Mouse (Mus musculus): ENCODE data around the gene Hydin. TPM values are rescaled to one million over a fixed set of nuclear protein-coding genes. Genes with fewer than 3 reads are reported as not detected.
A peak's percentile ranks its signal among the peaks of the same experiment; 100 is the strongest.

The Hydin gene
- polyA plus RNA-seq, 1 experiment from 2014 or later = 0.17 TPM

DNA sequence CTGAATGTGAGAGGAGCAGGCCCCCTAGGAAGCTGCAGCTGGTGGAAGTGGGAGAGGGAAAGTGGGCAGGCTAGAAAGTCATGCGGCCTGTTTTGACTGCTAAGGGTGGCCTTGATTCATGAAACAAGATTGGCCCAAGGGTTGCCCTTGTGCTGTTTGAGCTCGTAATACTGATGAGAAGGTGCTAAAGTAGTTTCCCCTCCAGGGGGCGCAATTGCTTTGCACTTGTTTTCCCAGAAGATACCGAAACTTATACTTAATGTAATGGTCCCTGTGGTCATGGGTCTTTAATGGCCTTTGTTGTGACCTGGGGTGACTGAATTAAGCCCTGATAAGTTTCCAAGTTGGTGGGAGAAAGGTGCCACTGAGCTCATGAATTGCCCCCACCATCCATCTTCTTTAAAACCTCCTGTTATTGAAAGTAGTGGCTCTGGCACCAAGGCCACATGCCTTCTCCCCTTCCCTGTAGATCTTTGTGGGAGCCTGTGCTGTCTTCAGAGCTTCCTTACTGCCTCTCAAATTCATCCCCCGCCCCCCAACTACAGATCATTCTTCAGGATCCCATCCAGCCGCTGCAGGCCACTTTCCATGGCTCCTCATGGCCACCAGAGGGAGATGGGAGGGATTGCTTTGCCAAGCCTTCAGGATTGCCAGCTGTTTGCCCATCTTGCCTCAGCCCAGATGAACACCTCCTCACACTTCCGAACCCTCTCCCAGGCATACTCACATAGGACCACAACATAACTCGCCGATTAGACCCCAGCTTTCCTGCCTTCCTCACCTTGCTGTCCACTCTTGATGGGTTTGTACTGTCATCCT, 362.7 kb downstream of the Hydin start:
- DNase-seq (ENCODE audit: low spot score) (peak; percentile 69), ATAC-seq (replicated peaks; ENCODE audit: insufficient number of reproducible peaks, low FRiP score, low TSS enrichment, low read depth) (no peak)
- Histone ChIP-seq H3K9ac (replicated peaks; ENCODE audit: low read length) (no peak overlapping the region), H3K4me1 (ENCODE audit: control insufficient read depth, insufficient read depth, low read length) (no peaks in the 10 kb centered on the region), H3K27ac (replicated peaks; ENCODE audit: low read depth, low read length) (no peak overlapping the region), H3K9me3 (replicated peaks; ENCODE audit: control insufficient read depth, low read length) (no peaks in the 10 kb centered on the region), H3K4me2 (ENCODE audit: low read depth, low read length) (no peak overlapping the region), H3K36me3 (replicated peaks; ENCODE audit: control insufficient read depth, insufficient read depth, low read depth, low read length) (no peaks in the 10 kb centered on the region), H3K4me3 (ENCODE audit: low read depth, low read length) (no peak overlapping the region), H3K27me3 (ENCODE audit: control insufficient read depth, insufficient read depth, low read length) (no peaks in the 10 kb centered on the region)
- 65% methylated on average over 9 of the region's 9 CpGs for WGBS

- no peaks in the 10 kb centered on the region for H3K36me3 ChIP-seq (replicated peaks; ENCODE audit: control insufficient read depth, insufficient read depth, low read depth, low read length)
- DNase-seq (ENCODE audit: low spot score) = no peak
- no peaks in the 10 kb centered on the region for H3K9me3 ChIP-seq (replicated peaks; ENCODE audit: control insufficient read depth, low read length)
- H3K27me3 ChIP-seq (ENCODE audit: control insufficient read depth, insufficient read depth, low read length) = no peaks in the 10 kb centered on the region
- no peak overlapping the region for H3K4me2 ChIP-seq (ENCODE audit: low read depth, low read length)
- no peak for ATAC-seq (replicated peaks; ENCODE audit: insufficient number of reproducible peaks, low FRiP score, low TSS enrichment, low read depth)
- H3K9ac ChIP-seq (replicated peaks; ENCODE audit: low read length) = no peak overlapping the region
- no peaks in the 10 kb centered on the region for H3K4me1 ChIP-seq (ENCODE audit: control insufficient read depth, insufficient read depth, low read length)
- 90% methylated on average over 3 of the region's 3 CpGs for WGBS
- H3K27ac ChIP-seq (replicated peaks; ENCODE audit: low read depth, low read length) = no peak overlapping the region
- no peak overlapping the region for H3K4me3 ChIP-seq (ENCODE audit: low read depth, low read length)
These were observed 363.3 kb downstream of the Hydin start for GRCm38 (mm10) chr8:110630079-110630478.

- no peaks in the 10 kb centered on the region for H3K4me1 ChIP-seq (ENCODE audit: control insufficient read depth, insufficient read depth, low read length)
- no peaks in the 10 kb centered on the region for H3K27me3 ChIP-seq (ENCODE audit: control insufficient read depth, insufficient read depth, low read length)
- ATAC-seq (replicated peaks; ENCODE audit: insufficient number of reproducible peaks, low FRiP score, low TSS enrichment, low read depth) (no peak), DNase-seq (ENCODE audit: low spot score) (no peak)
- no peak overlapping the region for H3K4me3 ChIP-seq (ENCODE audit: low read depth, low read length)
- H3K4me2 ChIP-seq (ENCODE audit: low read depth, low read length) = no peak overlapping the region
- H3K36me3 ChIP-seq (replicated peaks; ENCODE audit: control insufficient read depth, insufficient read depth, low read depth, low read length) = no peaks in the 10 kb centered on the region
- 81% methylated on average over 8 of the region's 8 CpGs for WGBS
- H3K9me3 ChIP-seq (replicated peaks; ENCODE audit: control insufficient read depth, low read length) = no peaks in the 10 kb centered on the region
- no peak overlapping the region for H3K27ac ChIP-seq (replicated peaks; ENCODE audit: low read depth, low read length)
- no peak overlapping the region for H3K9ac ChIP-seq (replicated peaks; ENCODE audit: low read length)
These were observed 363.8 kb downstream of the Hydin start for GRCm38 (mm10) chr8:110630571-110631071.

- Histone ChIP-seq H3K4me2 (ENCODE audit: low read depth, low read length) (no peak overlapping the region), H3K27me3 (ENCODE audit: control insufficient read depth, insufficient read depth, low read length) (no peaks in the 10 kb centered on the region), H3K36me3 (replicated peaks; ENCODE audit: control insufficient read depth, insufficient read depth, low read depth, low read length) (no peaks in the 10 kb centered on the region), H3K27ac (replicated peaks; ENCODE audit: low read depth, low read length) (no peak overlapping the region), H3K4me3 (ENCODE audit: low read depth, low read length) (no peak overlapping the region), H3K9me3 (replicated peaks; ENCODE audit: control insufficient read depth, low read length) (no peaks in the 10 kb centered on the region), H3K4me1 (ENCODE audit: control insufficient read depth, insufficient read depth, low read length) (no peaks in the 10 kb centered on the region), H3K9ac (replicated peaks; ENCODE audit: low read length) (no peak overlapping the region)
- ATAC-seq (replicated peaks; ENCODE audit: insufficient number of reproducible peaks, low FRiP score, low TSS enrichment, low read depth) (no peak), DNase-seq (ENCODE audit: low spot score) (peak; percentile 2)
- WGBS = 95% methylated on average over 7 of the region's 7 CpGs
These were observed 364.4 kb downstream of the Hydin start for GRCm38 (mm10) chr8:110631201-110631600.

- Histone ChIP-seq H3K9me3 (replicated peaks; ENCODE audit: control insufficient read depth, low read length) (no peaks in the 10 kb centered on the region), H3K4me2 (ENCODE audit: low read depth, low read length) (no peak overlapping the region), H3K27ac (replicated peaks; ENCODE audit: low read depth, low read length) (no peak overlapping the region), H3K27me3 (ENCODE audit: control insufficient read depth, insufficient read depth, low read length) (no peaks in the 10 kb centered on the region), H3K9ac (replicated peaks; ENCODE audit: low read length) (no peak overlapping the region), H3K36me3 (replicated peaks; ENCODE audit: control insufficient read depth, insufficient read depth, low read depth, low read length) (no peaks in the 10 kb centered on the region), H3K4me3 (ENCODE audit: low read depth, low read length) (no peak overlapping the region), H3K4me1 (ENCODE audit: control insufficient read depth, insufficient read depth, low read length) (no peaks in the 10 kb centered on the region)
- DNase-seq (ENCODE audit: low spot score) (no peak), ATAC-seq (replicated peaks; ENCODE audit: insufficient number of reproducible peaks, low FRiP score, low TSS enrichment, low read depth) (no peak)
- WGBS = 93% methylated on average over 3 of the region's 3 CpGs
These were observed 367.0 kb downstream of the Hydin start for GRCm38 (mm10) chr8:110633814-110634213.

DNA sequence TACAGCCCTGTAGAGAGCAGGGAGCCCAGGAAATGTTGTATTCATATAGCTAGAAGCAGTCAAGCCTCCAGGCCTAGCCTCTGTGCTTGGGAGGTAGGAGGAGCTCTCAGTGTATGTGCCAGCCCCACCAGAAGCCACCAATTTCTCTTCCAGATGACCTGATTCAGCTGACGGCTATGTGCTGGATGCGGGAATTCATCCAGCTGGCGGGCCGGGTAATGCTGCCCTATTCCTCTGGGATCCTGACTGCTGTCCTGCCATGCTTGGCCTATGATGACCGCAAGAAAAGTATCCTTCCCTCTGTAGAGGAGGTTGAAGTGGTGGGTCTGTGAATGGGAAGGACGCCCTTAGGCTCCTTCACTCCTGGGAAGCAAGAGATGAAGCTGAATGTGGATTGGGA, 369.4 kb downstream of the Hydin start:
- H3K4me3 ChIP-seq (ENCODE audit: low read depth, low read length) = no peak overlapping the region
- no peaks in the 10 kb centered on the region for H3K36me3 ChIP-seq (replicated peaks; ENCODE audit: control insufficient read depth, insufficient read depth, low read depth, low read length)
- no peak overlapping the region for H3K9ac ChIP-seq (replicated peaks; ENCODE audit: low read length)
- ATAC-seq (replicated peaks; ENCODE audit: insufficient number of reproducible peaks, low FRiP score, low TSS enrichment, low read depth) (no peak), DNase-seq (ENCODE audit: low spot score) (no peak)
- H3K4me2 ChIP-seq (ENCODE audit: low read depth, low read length) = no peak overlapping the region
- no peaks in the 10 kb centered on the region for H3K4me1 ChIP-seq (ENCODE audit: control insufficient read depth, insufficient read depth, low read length)
- 92% methylated on average over 6 of the region's 6 CpGs for WGBS
- no peaks in the 10 kb centered on the region for H3K27me3 ChIP-seq (ENCODE audit: control insufficient read depth, insufficient read depth, low read length)
- no peak overlapping the region for H3K27ac ChIP-seq (replicated peaks; ENCODE audit: low read depth, low read length)
- H3K9me3 ChIP-seq (replicated peaks; ENCODE audit: control insufficient read depth, low read length) = no peaks in the 10 kb centered on the region

DNA sequence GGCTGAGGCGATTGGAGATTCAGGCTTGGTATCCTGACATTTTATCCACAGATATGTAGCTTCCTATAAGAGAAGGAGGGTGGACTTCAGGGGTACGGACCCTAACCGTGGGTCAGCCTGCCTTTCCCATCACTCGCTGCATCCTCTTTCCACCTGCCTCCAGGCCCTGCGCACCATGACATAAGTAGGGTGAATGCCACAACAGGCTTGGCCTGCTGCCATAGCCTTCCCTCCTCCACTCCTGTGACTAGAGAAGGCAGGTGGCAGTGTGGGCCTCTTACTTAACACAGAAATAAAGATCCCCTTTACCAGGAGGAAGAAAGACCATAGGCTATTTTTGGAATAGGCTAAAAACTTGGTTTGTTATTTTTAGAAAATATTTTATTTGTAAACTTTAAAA, 375.6 kb downstream of the Hydin start:
- H3K36me3 ChIP-seq (replicated peaks; ENCODE audit: control insufficient read depth, insufficient read depth, low read depth, low read length) = no peaks in the 10 kb centered on the region

GRCm38 (mm10) chr8:110643177-110643576, 376.4 kb downstream of the Hydin start:
- WGBS = 57% methylated on average over 4 of the region's 4 CpGs

More for the DNA sequence above, 375.6 kb downstream of the Hydin start:
- ATAC-seq (replicated peaks; ENCODE audit: insufficient number of reproducible peaks, low FRiP score, low TSS enrichment, low read depth) (no peak), DNase-seq (ENCODE audit: low spot score) (no peak)
- Histone ChIP-seq H3K4me3 (ENCODE audit: low read depth, low read length) (no peak overlapping the region), H3K9ac (replicated peaks; ENCODE audit: low read length) (no peak overlapping the region), H3K27me3 (ENCODE audit: control insufficient read depth, insufficient read depth, low read length) (no peaks in the 10 kb centered on the region), H3K4me1 (ENCODE audit: control insufficient read depth, insufficient read depth, low read length) (no peaks in the 10 kb centered on the region), H3K27ac (replicated peaks; ENCODE audit: low read depth, low read length) (no peak overlapping the region), H3K4me2 (ENCODE audit: low read depth, low read length) (no peak overlapping the region), H3K9me3 (replicated peaks; ENCODE audit: control insufficient read depth, low read length) (no peaks in the 10 kb centered on the region)
- 98% methylated on average over 5 of the region's 5 CpGs for WGBS

More at GRCm38 (mm10) chr8:110643177-110643576, 376.4 kb downstream of the Hydin start:
- Histone ChIP-seq H3K27me3 (ENCODE audit: control insufficient read depth, insufficient read depth, low read length) (no peaks in the 10 kb centered on the region), H3K36me3 (replicated peaks; ENCODE audit: control insufficient read depth, insufficient read depth, low read depth, low read length) (no peaks in the 10 kb centered on the region), H3K4me1 (ENCODE audit: control insufficient read depth, insufficient read depth, low read length) (no peaks in the 10 kb centered on the region), H3K9ac (replicated peaks; ENCODE audit: low read length) (no peak overlapping the region), H3K4me3 (ENCODE audit: low read depth, low read length) (no peak overlapping the region), H3K27ac (replicated peaks; ENCODE audit: low read depth, low read length) (no peak overlapping the region), H3K4me2 (ENCODE audit: low read depth, low read length) (no peak overlapping the region), H3K9me3 (replicated peaks; ENCODE audit: control insufficient read depth, low read length) (no peaks in the 10 kb centered on the region)
- no peak for ATAC-seq (replicated peaks; ENCODE audit: insufficient number of reproducible peaks, low FRiP score, low TSS enrichment, low read depth)
- no peak for DNase-seq (ENCODE audit: low spot score)
